Mouse (Mus musculus) testis, adult 2 months (tissue): ENCODE measurements around the gene E130116L18Rik.

Experiments used
- CTCF ChIP-seq: fragments of 200-500 bp; IDR thresholded peaks from 2 replicates; pipeline ENCODE4 v1.5.1; 2012; ENCODE audit warnings: low read depth, mild to moderate bottlenecking, inconsistent platforms, low read length, moderate library complexity; ENCODE audit not compliant: control insufficient read depth, insufficient read depth, insufficient replicate concordance
- POLR2A ChIP-seq: fragments of 200-500 bp; IDR thresholded peaks from 2 replicates; pipeline ENCODE4 v1.6.1; 2012; ENCODE audit warnings: low read depth, mild to moderate bottlenecking, inconsistent platforms, low read length, moderate library complexity; ENCODE audit not compliant: control insufficient read depth

- TF ChIP-seq POLR2A (no peak), CTCF (no peak)
Measured at GRCm38 (mm10) chr5:25261452-25261851, 38.5 kb upstream of the E130116L18Rik start.
